Mouse (Mus musculus) thymus, postnatal 10 days (tissue): Measurements from ENCODE around the gene Msh3.
"Not testable (repeated sequence)": the region's sequence is repeated elsewhere in the genome, so short reads cannot be mapped to it uniquely, and the experiment has no call there.

ENCODE experiments used
- DNase-seq, 2 experiments: peaks; one replicate each; pipeline ENCODE4 v3.0.0; 2021; ENCODE audit warnings: low spot score in 2 of 2

Gene Msh3

DNA sequence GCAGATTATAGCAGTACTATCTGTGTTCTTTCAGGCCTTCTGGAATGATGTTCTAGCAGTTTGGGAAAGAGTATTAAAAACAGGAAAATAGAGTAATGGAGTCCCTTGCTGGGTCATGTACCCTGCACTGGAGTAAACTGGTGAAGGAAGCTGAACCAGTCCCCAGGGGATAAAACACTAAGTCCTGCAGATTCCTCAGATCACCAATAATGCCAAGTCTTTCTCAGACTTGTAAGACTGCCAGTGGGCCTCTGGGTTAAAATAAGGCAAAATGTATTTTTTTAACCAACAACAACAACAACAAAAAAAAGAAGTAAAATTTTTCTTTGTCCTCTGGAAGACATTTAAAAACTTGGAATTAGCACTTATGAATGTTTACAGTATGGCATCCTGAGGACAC, 102.5 kb downstream of the Msh3 start:
- no peak for DNase-seq

- no peak for DNase-seq
These were observed 107.2 kb downstream of the Msh3 start for GRCm38 (mm10) chr13:92247576-92247975.

DNA sequence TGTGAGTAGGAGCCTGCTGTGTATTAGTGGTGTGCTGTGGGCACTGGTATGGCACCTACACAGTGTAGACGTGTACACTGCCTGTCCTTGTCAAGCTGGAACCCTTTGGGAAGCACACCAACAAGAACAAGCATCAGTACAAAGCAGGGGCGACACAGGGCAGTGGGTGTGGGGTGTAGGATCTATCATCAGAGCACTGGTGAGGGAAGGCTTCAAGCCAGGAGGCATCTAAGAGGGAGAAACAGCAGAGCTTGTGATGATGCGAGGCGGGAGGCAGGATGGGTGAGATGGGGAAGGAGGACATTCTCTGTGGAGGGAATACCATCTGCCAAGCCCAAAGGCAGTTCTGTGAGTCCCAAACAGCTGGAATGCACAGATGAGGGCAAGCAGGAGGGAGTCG, 107.8 kb downstream of the Msh3 start:
- no peak for DNase-seq

GRCm38 (mm10) chr13:92244731-92245130, 110.1 kb downstream of the Msh3 start:
- DNase-seq: no peak

DNA sequence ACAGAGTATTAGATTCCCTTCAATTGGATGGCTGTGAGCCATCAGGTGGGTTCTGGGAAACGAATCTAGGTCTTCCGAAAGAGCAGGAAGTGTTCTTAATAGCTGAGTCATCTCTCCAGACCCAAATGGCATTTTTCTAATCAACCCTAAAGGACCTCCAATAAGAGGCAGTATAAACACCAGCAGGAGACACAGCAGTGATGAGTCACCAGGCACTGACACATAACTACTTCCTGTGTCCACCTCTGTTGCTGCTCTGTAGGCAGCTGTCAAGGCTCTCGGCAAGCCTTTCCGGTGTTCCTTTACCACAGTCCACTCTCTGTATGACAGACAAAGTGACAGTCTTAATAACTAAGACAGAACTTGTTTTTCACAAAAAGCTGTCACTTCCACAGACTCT, 113.4 kb downstream of the Msh3 start:
- DNase-seq: no peak

DNA sequence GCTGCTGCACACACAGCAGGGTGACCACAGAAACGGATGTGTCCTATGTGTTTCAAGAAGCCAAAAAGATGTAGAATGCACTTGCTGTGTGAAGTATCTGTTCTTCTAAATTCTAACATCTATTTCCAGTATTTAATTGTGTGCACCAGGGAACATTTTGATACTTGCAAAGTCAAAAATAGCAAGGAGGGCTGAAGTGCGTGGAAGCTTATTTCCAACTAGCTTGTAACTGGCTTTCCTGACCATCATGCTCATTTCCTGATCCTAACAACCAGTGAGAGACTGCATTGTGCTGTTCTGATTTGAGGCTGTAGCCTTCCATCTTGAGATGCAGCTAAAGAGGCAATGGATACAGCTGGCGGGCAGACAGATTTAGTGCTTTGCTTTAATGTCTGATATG, 116.9 kb downstream of the Msh3 start:
- DNase-seq: no peak

GRCm38 (mm10) chr13:92237016-92237415, 117.8 kb downstream of the Msh3 start:
- DNase-seq: no peak

GRCm38 (mm10) chr13:92232076-92232938, 122.5 kb downstream of the Msh3 start:
- no peak for DNase-seq

- no peak for DNase-seq
These were observed 126.8 kb downstream of the Msh3 start for GRCm38 (mm10) chr13:92228037-92228436.

GRCm38 (mm10) chr13:92223567-92223966, 131.2 kb downstream of the Msh3 start:
- DNase-seq: no peak

- DNase-seq: no peak
These were observed 132.0 kb downstream of the Msh3 start for GRCm38 (mm10) chr13:92222763-92223162.

- no peak for DNase-seq
These were observed 135.0 kb downstream of the Msh3 start for GRCm38 (mm10) chr13:92219774-92220173.

DNA sequence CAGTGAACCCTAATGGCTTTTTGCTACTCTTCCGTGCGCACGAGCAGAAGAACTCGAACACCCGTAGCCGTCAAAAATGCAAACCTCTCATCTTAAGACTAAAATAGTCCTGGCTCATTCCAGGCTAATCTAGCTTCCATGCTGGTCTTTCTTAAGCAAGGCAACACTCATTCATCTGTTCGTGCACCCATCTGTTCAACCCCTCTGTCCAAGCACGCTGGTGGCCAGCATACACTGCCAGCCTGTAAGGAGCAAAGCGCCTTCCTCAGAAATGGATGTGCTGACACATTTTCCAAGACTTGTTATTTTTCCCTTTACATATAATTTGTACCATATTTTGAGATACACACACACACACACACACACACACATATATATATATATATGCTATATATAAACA, 137.6 kb downstream of the Msh3 start:
- no peak for DNase-seq

DNA sequence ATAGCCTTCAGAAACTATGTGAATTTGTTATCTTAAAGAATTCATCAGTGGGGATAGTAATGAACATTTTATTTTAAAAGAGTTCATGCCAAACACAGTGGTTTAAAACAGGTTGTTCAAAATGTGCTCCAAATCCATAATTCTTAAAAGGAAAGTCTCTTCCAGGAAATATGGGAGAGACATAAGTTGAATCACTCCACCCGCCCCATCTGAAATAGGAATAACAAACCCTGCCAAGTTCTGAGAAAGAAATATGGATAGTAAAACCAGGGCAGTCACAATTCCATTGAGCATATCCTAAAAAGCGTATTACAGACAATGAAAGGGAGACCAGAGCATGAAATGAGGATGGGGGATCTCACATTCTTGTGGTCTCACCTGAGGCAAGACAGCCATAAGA, 157.9 kb downstream of the Msh3 start:
- no peak for DNase-seq

DNA sequence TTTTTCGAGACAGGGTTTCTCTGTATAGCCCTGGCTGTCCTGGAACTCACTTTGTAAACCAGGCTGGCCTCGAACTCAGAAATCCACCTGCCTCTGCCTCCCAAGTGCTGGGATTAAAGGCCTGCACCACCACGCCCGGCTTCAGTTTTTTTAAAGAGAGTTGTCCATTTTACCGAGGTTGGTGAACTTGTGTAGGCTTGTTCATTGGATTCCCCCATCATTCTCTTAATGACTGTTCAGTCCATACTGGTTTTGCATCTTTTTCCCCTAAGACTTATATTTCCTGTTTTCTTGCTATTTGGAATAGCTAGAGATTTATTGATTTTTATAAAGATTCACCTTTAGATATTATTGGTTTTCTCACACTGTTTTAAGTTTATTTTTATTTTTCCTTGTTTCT, 161.0 kb downstream of the Msh3 start:
- DNase-seq: not testable (repeated sequence)

DNA sequence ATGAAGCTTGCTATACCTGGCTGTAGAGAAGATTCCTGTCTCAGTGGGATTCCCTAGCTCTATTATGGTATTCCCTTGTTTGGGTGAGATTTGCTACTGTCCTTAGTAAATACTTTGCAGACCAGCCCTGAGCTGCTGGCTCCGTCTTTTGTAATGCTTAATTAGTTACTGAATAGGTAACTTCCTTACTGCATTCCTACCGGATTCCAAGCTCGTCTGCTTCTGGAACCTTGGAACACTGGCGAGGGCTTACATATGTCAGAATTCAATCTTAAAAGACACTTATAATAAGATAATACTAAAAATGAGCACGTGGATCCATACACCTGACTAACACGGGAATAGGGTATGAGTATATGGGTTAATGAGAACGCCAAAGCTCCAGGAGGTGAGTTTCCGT, 182.1 kb downstream of the Msh3 start:
- DNase-seq: not testable (repeated sequence)
